Comparison of ENCODE assay signal across 18 mouse cellular contexts in the genomic region with DNA sequence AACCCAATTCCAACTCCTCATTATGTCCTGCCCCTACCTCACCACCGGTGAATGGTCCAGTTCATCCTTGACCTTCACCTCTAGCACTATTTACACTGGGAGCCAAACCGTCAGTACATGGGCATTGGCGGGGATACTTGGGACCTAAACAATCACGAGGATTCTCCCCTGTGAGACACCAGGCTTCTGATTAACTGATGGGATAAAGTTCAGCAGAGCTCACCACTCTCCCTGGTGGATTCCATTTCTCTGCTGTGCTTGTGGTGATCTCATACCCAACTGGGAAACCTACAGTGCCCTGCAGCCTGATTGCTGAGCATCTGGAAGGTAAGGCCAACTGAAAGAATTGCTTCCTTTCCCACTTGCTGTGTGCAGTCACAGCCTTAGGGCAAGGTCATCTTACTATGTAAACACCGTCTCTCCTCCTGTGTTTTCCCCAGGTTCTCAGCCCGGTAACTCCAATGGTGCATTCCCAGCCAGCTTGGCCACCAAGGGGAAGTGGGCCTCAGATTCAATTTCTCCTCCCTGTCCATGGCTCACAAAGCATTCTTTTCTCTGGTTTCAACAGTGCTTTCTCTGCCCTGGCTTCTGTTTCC.
DNase-seq lines count a peak whose midpoint lies in the region; ATAC-seq lines count a peak whose summit lies in the region.
"Had no signal": no experiment of that assay in that cellular context is flagged by ENCODE, and none has a peak within 500 bp of the region (broad histone marks: within the 10 kb centered on the region; RNA-seq: fewer than 3 reads in every experiment).

No protein-coding gene starts in this region.

- H3K27me3 ChIP-seq in kidney, embryonic 14.5 days (ENCODE audit: control insufficient read depth, insufficient read depth, low read length): no peaks in the 10 kb centered on the region
- H3K27me3 ChIP-seq: forebrain, embryonic 13.5 days; heart, embryonic 15.5 days had no signal

- peak; percentile 21 for DNase-seq in kidney, adult 18-20 months
- DNase-seq in kidney, postnatal 10 days: no peak
- peak; percentile 34 for DNase-seq in kidney, postnatal 14 days
- no peak for DNase-seq in lung, postnatal 10 days
- DNase-seq in retina, postnatal 1 day: no peak
- DNase-seq in ovary, postnatal 10 days (ENCODE audit: low spot score): no peak
- DNase-seq: adrenal gland, postnatal 10 days; cerebellum, adult 11-12 months; cerebellum, adult 9-10 months; forebrain, postnatal 0 days; gastrocnemius, postnatal 14 days; heart, adult 2 months; heart, postnatal 14 days had no signal

- 41% methylated on average over 6 of the region's 6 CpGs for WGBS in kidney, embryonic 14.5 days

- H3K27ac ChIP-seq in kidney, embryonic 14.5 days (ENCODE audit: low read depth, low read length): no peak overlapping the region
- H3K27ac ChIP-seq: embryonic facial prominence, embryonic 10.5 days; forebrain, embryonic 13.5 days; heart, adult 2 months; heart, embryonic 15.5 days had no signal

- no peak overlapping the region for H3K9ac ChIP-seq in kidney, embryonic 14.5 days (ENCODE audit: low read depth, low read length)
- H3K9ac ChIP-seq: forebrain, embryonic 13.5 days; forebrain, postnatal 0 days; heart, embryonic 15.5 days had no signal

- no peaks in the 10 kb centered on the region for H3K36me3 ChIP-seq in kidney, embryonic 14.5 days (ENCODE audit: control insufficient read depth, insufficient read depth, low read length)
- H3K36me3 ChIP-seq: embryonic facial prominence, embryonic 10.5 days; heart, embryonic 15.5 days had no signal

- H3K4me2 ChIP-seq in kidney, embryonic 14.5 days (replicated peaks; ENCODE audit: low read depth, low read length): no peak overlapping the region
- H3K4me2 ChIP-seq: forebrain, embryonic 13.5 days; heart, embryonic 11.5 days; heart, embryonic 15.5 days had no signal

- H3K9me3 ChIP-seq in kidney, embryonic 14.5 days (ENCODE audit: control insufficient read depth, low read length): no peaks in the 10 kb centered on the region
- H3K9me3 ChIP-seq: embryonic facial prominence, embryonic 10.5 days; forebrain, embryonic 13.5 days; heart, embryonic 15.5 days had no signal

- no peaks in the 10 kb centered on the region for H3K4me1 ChIP-seq in kidney, embryonic 14.5 days (ENCODE audit: control insufficient read depth, insufficient read depth, low read length)
- H3K4me1 ChIP-seq: forebrain, embryonic 13.5 days; heart, embryonic 15.5 days had no signal

- no peak overlapping the region for H3K4me3 ChIP-seq in kidney, embryonic 14.5 days (ENCODE audit: low read length)
- H3K4me3 ChIP-seq: embryonic facial prominence, embryonic 10.5 days; forebrain, embryonic 13.5 days; heart, adult 2 months; heart, embryonic 15.5 days had no signal

- ATAC-seq in kidney, embryonic 14.5 days (ENCODE audit: low FRiP score, low TSS enrichment): peak; percentile 66
- ATAC-seq: forebrain, embryonic 13.5 days; forebrain, postnatal 0 days had no signal

Comparison
In these comparisons a context has a peak if more than half of its experiments do, and no peak if none do; other contexts are left out.
1. DNase-seq: peak in kidney, adult 18-20 months (single experiment) and kidney, postnatal 14 days (single experiment); none in kidney, postnatal 10 days (single experiment), lung, postnatal 10 days (single experiment), retina, postnatal 1 day (single experiment) and ovary, postnatal 10 days (single experiment).